Mouse (Mus musculus): ENCODE measurements around the gene Ngfr. TPM values are rescaled to one million over a fixed set of nuclear protein-coding genes. Genes with fewer than 3 reads are reported as not detected.

Gene Ngfr
- total and polyA plus RNA-seq, 2 experiments from 2014 or later, result 31.0 to 53.2 TPM

DNA sequence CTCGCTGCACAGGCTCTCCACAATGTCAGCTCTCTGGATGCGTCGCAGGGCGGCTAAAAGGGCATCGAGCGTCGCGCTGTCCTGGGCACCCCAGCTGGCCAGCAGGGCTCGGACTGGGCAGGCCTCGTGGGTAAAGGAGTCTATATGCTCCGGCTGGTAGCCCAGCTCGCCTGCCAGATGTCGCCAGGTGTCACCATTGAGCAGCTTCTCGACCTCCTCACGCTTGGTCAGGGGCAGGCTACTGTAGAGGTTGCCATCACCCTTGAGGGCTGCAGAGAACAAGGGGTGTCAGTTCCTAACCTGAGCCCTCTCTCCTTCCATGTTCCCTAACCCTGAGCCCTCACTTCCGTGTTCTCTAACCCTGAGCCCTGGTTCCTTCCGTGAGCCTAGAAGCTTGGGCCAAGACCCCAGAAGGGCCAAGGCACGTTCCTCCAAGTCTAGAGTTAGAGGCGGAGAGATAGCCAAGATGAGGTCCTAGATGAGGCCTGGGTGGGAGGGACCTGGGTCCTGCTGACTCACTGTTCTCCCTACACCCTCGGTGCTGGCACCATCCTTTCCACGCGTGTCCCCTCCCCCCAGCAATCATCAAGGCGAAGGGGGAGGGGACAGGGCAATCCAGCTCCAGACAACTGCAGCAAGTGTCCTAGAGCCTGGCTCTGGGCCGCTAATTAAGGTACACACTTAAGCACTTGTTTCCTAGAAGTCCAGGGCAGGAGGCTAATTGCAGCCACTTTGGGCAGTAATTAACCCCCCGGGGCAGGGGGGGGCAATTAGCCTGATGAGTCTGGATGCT lies 16.5 kb downstream of the Ngfr start:
- 65% methylated on average over 25 of the region's 25 CpGs for WGBS
- ATAC-seq, result no peak
- no peaks in the 10 kb centered on the region for H3K36me3 ChIP-seq (ENCODE audit: insufficient read depth, low read length)
- H3K27ac ChIP-seq, result no peak overlapping the region
- H3K27me3 ChIP-seq (ENCODE audit: insufficient read depth, low read length), result no peaks in the 10 kb centered on the region
- H3K4me1 ChIP-seq (ENCODE audit: insufficient read depth, low read length), result 0 out of 2 replicates have a peak, but pooled peaks cover 3% of the 10 kb centered on the region
- no peak overlapping the region for H3K4me3 ChIP-seq (ENCODE audit: low read length)
- H3K9me3 ChIP-seq (ENCODE audit: low read length), result no peaks in the 10 kb centered on the region
- no peak overlapping the region for H3K9ac ChIP-seq (replicated peaks; ENCODE audit: low read length)
- no peak for DNase-seq (ENCODE audit: low spot score)
- H3K4me2 ChIP-seq (ENCODE audit: low read depth, low read length), result no peak overlapping the region
- no peak for TF ChIP-seq CTCF (IDR thresholded peaks at IDR 0.05; ENCODE audit: low read depth)

DNA sequence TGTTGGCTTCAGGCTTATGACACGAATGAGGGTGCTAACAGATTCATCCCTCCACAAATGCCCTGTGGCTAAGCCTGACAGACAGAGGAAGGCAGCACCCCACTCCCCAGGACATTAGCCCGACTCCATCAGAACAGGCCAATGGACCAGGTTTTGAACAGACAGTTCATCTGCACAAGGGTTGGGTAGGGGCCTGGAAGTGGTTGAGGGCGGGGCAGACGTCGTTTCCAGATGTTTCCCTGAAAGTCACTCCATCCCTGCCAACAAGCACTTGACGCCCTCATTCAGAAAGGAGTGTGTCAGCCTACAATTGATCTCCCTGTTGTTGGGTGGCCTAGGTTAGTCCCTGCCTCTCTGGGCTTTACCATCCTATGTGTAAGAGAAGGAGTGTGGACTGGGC lies 17.6 kb downstream of the Ngfr start:
- H3K4me2 ChIP-seq (ENCODE audit: low read depth, low read length), result no peak overlapping the region
- H3K36me3 ChIP-seq (ENCODE audit: insufficient read depth, low read length), result no peaks in the 10 kb centered on the region
- TF ChIP-seq CTCF (IDR thresholded peaks at IDR 0.05; ENCODE audit: low read depth), result no peak
- ATAC-seq, result no peak
- H3K9ac ChIP-seq (replicated peaks; ENCODE audit: low read length), result no peak overlapping the region
- no peak for DNase-seq (ENCODE audit: low spot score)
- 0 out of 2 replicates have a peak, but pooled peaks cover 3% of the 10 kb centered on the region for H3K4me1 ChIP-seq (ENCODE audit: insufficient read depth, low read length)
- no peak overlapping the region for H3K27ac ChIP-seq
- no peaks in the 10 kb centered on the region for H3K9me3 ChIP-seq (ENCODE audit: low read length)
- 85% methylated on average over 6 of the region's 6 CpGs for WGBS
- no peaks in the 10 kb centered on the region for H3K27me3 ChIP-seq (ENCODE audit: insufficient read depth, low read length)
- no peak overlapping the region for H3K4me3 ChIP-seq (ENCODE audit: low read length)

DNA sequence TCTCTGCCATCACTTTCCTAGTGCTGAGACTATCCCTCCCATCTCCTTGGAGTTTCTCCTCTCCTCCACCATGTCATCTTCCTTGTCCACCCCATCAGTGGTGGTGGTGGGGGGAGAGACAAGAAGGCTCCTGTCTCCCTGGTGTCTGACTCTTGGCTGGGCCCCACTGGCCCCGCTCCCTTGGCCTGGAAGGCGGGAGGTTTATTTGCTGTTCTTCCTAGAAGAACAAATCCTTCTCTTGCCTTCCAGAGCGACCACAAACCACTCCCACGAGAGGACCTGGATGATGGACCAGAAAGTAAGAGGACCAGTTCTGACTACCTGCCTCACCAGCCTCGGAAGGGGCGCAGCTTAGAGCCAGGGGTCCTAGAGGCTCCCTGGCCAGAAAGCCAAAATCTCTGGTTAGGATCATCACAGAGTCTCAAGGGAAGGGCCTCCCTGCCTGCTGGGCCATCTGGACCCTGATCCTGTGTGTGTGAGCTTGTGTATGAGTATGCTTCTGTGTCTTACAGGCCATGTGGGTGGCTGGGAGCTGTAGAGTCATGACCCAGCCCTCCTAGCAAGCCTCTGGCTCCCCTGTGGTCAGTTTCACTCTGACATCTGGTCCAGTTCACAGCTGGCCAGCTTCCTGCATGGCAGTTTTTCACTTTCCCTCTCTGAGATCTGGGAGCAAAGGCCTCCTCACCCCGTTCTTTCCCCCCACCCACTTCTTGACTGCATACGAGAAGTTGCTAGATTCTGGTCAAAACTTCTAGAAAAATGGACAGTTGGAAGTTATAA lies 19.4 kb downstream of the Ngfr start:
- Histone ChIP-seq H3K9me3 (ENCODE audit: low read length) (no peaks in the 10 kb centered on the region), H3K36me3 (ENCODE audit: insufficient read depth, low read length) (no peaks in the 10 kb centered on the region), H3K4me2 (ENCODE audit: low read depth, low read length) (no peak overlapping the region), H3K9ac (replicated peaks; ENCODE audit: low read length) (no peak overlapping the region), H3K4me3 (ENCODE audit: low read length) (no peak overlapping the region), H3K4me1 (ENCODE audit: insufficient read depth, low read length) (0 out of 2 replicates have a peak, but pooled peaks cover 3% of the 10 kb centered on the region), H3K27ac (no peak overlapping the region), H3K27me3 (ENCODE audit: insufficient read depth, low read length) (no peaks in the 10 kb centered on the region)
- TF ChIP-seq CTCF (IDR thresholded peaks at IDR 0.05; ENCODE audit: low read depth), result no peak
- WGBS, result 72% methylated on average over 8 of the region's 8 CpGs
- DNase-seq (ENCODE audit: low spot score) (no peak), ATAC-seq (no peak)

DNA sequence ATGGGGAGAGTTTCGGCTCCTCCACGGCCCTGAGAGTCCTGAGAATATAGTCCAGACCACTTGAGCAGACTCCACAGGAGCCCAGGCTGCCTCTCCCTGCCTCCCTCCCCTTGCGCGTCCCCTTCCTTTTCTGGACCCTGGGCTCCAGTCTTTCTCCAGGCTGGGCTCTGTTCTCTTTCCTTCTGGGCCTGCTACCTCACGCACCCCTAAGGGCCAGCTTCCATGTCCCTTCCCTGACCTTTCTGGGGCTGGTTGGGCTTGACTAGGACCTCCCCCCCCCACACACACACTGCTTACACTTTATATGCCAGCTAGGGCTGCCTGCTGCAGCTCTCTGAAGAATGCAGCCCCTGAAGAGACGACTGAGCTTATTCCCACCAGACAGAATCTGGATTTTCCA lies 20.2 kb downstream of the Ngfr start:
- 0 out of 2 replicates have a peak, but pooled peaks cover 3% of the 10 kb centered on the region for H3K4me1 ChIP-seq (ENCODE audit: insufficient read depth, low read length)
- no peaks in the 10 kb centered on the region for H3K36me3 ChIP-seq (ENCODE audit: insufficient read depth, low read length)
- ATAC-seq (no peak), DNase-seq (ENCODE audit: low spot score) (no peak)
- H3K9ac ChIP-seq (replicated peaks; ENCODE audit: low read length), result no peak overlapping the region
- H3K27ac ChIP-seq, result no peak overlapping the region
- no peak for TF ChIP-seq CTCF (IDR thresholded peaks at IDR 0.05; ENCODE audit: low read depth)
- H3K4me3 ChIP-seq (ENCODE audit: low read length), result no peak overlapping the region
- H3K27me3 ChIP-seq (ENCODE audit: insufficient read depth, low read length), result no peaks in the 10 kb centered on the region
- H3K4me2 ChIP-seq (ENCODE audit: low read depth, low read length), result no peak overlapping the region
- no peaks in the 10 kb centered on the region for H3K9me3 ChIP-seq (ENCODE audit: low read length)
- WGBS, result 73% methylated on average over 6 of the region's 6 CpGs

DNA sequence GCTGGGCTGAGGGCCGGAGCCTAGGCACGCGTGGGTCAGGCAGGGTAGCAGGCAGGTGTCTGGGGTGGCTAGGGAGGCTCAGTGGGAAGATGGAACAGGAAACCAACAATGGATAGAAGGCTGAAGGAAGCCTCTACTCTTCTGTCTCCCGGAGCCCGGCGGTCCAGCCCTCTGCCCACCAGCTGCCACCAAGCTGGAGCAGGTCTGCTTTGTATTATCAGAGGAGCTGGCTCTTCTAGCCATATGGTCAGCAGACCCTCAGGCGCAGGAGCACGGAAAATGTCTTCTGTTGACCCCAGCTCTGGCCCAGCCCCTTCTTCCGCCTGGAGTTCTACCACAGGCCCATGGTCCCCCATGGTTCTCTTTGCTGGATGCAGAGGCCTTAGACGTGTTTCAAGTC lies 22.2 kb downstream of the Ngfr start:
- 83% methylated on average over 10 of the region's 10 CpGs for WGBS
- TF ChIP-seq CTCF (IDR thresholded peaks at IDR 0.05; ENCODE audit: low read depth), result no peak
- ATAC-seq (no peak), DNase-seq (ENCODE audit: low spot score) (no peak)
- H3K4me2 ChIP-seq (ENCODE audit: low read depth, low read length), result no peak overlapping the region
- H3K27me3 ChIP-seq (ENCODE audit: insufficient read depth, low read length), result no peaks in the 10 kb centered on the region
- no peak overlapping the region for H3K27ac ChIP-seq
- no peak overlapping the region for H3K9ac ChIP-seq (replicated peaks; ENCODE audit: low read length)
- H3K4me1 ChIP-seq (ENCODE audit: insufficient read depth, low read length), result 0 out of 2 replicates have a peak, but pooled peaks cover 3% of the 10 kb centered on the region
- H3K36me3 ChIP-seq (ENCODE audit: insufficient read depth, low read length), result no peaks in the 10 kb centered on the region
- no peaks in the 10 kb centered on the region for H3K9me3 ChIP-seq (ENCODE audit: low read length)
- H3K4me3 ChIP-seq (ENCODE audit: low read length), result no peak overlapping the region

DNA sequence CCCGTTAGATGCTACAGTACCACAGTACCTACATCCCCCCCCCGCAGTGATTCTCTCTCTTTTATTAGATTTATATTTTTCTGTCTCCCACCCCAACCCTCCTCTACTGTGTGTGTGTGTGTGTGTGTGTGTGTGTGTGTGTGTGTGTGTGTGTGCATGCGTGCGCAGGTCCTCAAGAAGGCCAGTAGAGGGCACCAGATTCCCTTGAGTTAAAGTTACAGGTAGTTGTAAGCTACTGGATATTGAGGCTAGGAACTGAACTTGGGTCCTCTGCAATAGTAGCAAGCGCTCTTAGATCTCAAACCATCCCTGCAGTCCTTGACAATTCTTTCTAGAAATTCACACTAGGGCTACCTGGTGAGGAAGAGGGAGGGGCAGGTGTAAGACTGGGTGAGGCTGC lies 23.7 kb downstream of the Ngfr start:
- TF ChIP-seq CTCF (IDR thresholded peaks at IDR 0.05; ENCODE audit: low read depth), result no peak
- Histone ChIP-seq H3K4me2 (ENCODE audit: low read depth, low read length) (no peak overlapping the region), H3K27me3 (ENCODE audit: insufficient read depth, low read length) (no peaks in the 10 kb centered on the region), H3K9me3 (ENCODE audit: low read length) (no peaks in the 10 kb centered on the region), H3K4me3 (ENCODE audit: low read length) (no peak overlapping the region), H3K4me1 (ENCODE audit: insufficient read depth, low read length) (peaks cover 9% of the 10 kb centered on the region; the same call in 1 of the 2 replicates), H3K27ac (no peak overlapping the region), H3K36me3 (ENCODE audit: insufficient read depth, low read length) (no peaks in the 10 kb centered on the region), H3K9ac (replicated peaks; ENCODE audit: low read length) (no peak overlapping the region)
- WGBS, result 90% methylated on average over 5 of the region's 5 CpGs
- no peak for ATAC-seq
- DNase-seq (ENCODE audit: low spot score), result no peak

All from hindbrain, postnatal 0 days (tissue).